Comparison of ENCODE assay signal across 8 mouse cellular contexts in the genomic region with DNA sequence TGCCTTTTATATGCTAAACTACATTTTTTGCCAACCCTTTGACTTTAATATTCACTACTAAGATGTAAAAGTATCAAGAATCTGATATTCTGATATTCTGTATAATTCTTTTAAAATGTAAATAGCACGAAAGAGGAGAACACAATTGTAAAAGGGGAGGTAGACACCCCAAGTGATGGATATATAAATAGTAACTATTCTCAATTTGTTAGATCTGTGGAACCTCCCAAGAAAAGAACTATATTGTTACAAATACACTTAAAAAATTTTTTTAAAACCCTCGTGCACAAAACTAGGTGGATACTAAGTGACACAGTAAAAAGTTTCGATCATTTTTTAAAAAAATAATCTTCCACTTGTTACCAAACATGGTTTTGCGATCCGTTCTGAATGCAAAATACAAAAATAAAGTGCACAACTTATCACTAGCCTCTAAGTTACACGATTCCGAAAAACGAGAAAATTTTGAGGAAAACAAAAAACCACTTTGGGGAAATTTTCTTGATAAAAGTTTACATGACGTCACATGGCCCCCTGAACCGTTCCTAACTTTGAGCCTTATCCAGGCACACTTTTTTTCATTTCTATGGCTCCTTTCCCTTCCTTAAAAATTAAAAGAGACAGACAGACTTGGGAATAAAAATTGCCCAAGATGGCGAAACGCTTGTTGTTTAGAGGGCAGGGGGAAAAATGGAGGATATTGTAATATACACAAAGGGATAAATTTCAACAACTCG.
A peak's percentile ranks its signal among the peaks of the same experiment; 100 is the strongest.
DNase-seq lines count a peak whose midpoint lies in the region; ATAC-seq and TF ChIP-seq lines count a peak whose summit lies in the region.

No protein-coding gene starts in this region.

- ATAC-seq in kidney, embryonic 16.5 days (ENCODE audit: low FRiP score, low TSS enrichment) = no peak
- ATAC-seq in hindbrain, embryonic 13.5 days (ENCODE audit: low FRiP score) = no peak
- no peak for ATAC-seq in midbrain, embryonic 15.5 days (replicated peaks)

- H3K36me3 ChIP-seq in kidney, embryonic 16.5 days (ENCODE audit: insufficient read depth, low read length) = no peaks in the 10 kb centered on the region
- H3K36me3 ChIP-seq in hindbrain, embryonic 13.5 days = no peaks in the 10 kb centered on the region
- no peaks in the 10 kb centered on the region for H3K36me3 ChIP-seq in midbrain, embryonic 15.5 days (replicated peaks)

- H3K4me2 ChIP-seq in kidney, embryonic 16.5 days (replicated peaks; ENCODE audit: low read depth, low read length) = peak overlapping the region; percentile 69
- peak overlapping the region; percentile 60 for H3K4me2 ChIP-seq in hindbrain, embryonic 13.5 days
- peak overlapping the region; percentile 65 for H3K4me2 ChIP-seq in midbrain, embryonic 15.5 days

- peaks cover 24% of the 10 kb centered on the region for H3K4me1 ChIP-seq in kidney, embryonic 16.5 days (ENCODE audit: insufficient read depth, low read length)
- peaks cover 16% of the 10 kb centered on the region for H3K4me1 ChIP-seq in bone marrow macrophage, adult 2 months (ENCODE audit: control insufficient read depth, insufficient read depth, low read length)
- H3K4me1 ChIP-seq in hindbrain, embryonic 13.5 days (replicated peaks) = peaks cover 31% of the 10 kb centered on the region
- H3K4me1 ChIP-seq in midbrain, embryonic 15.5 days = peaks cover 34% of the 10 kb centered on the region

- H3K9me3 ChIP-seq in kidney, embryonic 16.5 days (ENCODE audit: low read length) = no peaks in the 10 kb centered on the region
- no peaks in the 10 kb centered on the region for H3K9me3 ChIP-seq in hindbrain, embryonic 13.5 days
- H3K9me3 ChIP-seq in midbrain, embryonic 15.5 days = no peaks in the 10 kb centered on the region

- no peak for DNase-seq in kidney, adult 8-10 months
- DNase-seq in layer of hippocampus, postnatal 10 days (ENCODE audit: low spot score in 2 of 2) = no peak
- no peak for DNase-seq in layer of hippocampus, adult 11-12 months (ENCODE audit: low spot score)
- DNase-seq in embryo, embryonic 11 days = no peak

- TF ChIP-seq CTCF in bone marrow macrophage, adult 2 months (IDR thresholded peaks at IDR 0.05; ENCODE audit: low read depth, low read length) = no peak

- peak overlapping the region; percentile 100 for H3K27ac ChIP-seq in kidney, embryonic 16.5 days (ENCODE audit: low read length)
- peak overlapping the region; percentile 95 for H3K27ac ChIP-seq in bone marrow macrophage, adult 2 months (ENCODE audit: insufficient read depth, low read depth, low read length)
- H3K27ac ChIP-seq in hindbrain, embryonic 13.5 days = peak overlapping the region; percentile 100
- H3K27ac ChIP-seq in midbrain, embryonic 15.5 days = peak overlapping the region; percentile 96

- TF ChIP-seq POLR2A in bone marrow macrophage, adult 2 months (IDR thresholded peaks at IDR 0.05; ENCODE audit: borderline replicate concordance, low read depth, low read length) = no peak

- H3K27me3 ChIP-seq in kidney, embryonic 16.5 days (ENCODE audit: insufficient read depth, low read length) = no peaks in the 10 kb centered on the region
- H3K27me3 ChIP-seq in hindbrain, embryonic 13.5 days = no peaks in the 10 kb centered on the region
- H3K27me3 ChIP-seq in midbrain, embryonic 15.5 days (replicated peaks) = no peaks in the 10 kb centered on the region

- peak overlapping the region; percentile 90 for H3K4me3 ChIP-seq in kidney, embryonic 16.5 days (ENCODE audit: low read length)
- peak overlapping the region; percentile 80 for H3K4me3 ChIP-seq in bone marrow macrophage, adult 2 months (ENCODE audit: insufficient read depth, low read length)
- peak overlapping the region; percentile 85 for H3K4me3 ChIP-seq in hindbrain, embryonic 13.5 days
- peak overlapping the region; percentile 91 for H3K4me3 ChIP-seq in midbrain, embryonic 15.5 days

- H3K9ac ChIP-seq in kidney, embryonic 16.5 days (replicated peaks; ENCODE audit: low read length) = peak overlapping the region; percentile 98
- peak overlapping the region; percentile 98 for H3K9ac ChIP-seq in hindbrain, embryonic 13.5 days
- H3K9ac ChIP-seq in midbrain, embryonic 15.5 days = peak overlapping the region; percentile 91

- 6% methylated on average over 13 of the region's 13 CpGs for WGBS in kidney, embryonic 16.5 days
- WGBS in hindbrain, embryonic 13.5 days = 4% methylated on average over 13 of the region's 13 CpGs
- WGBS in midbrain, embryonic 15.5 days = 5% methylated on average over 13 of the region's 13 CpGs
